Comparison of ENCODE assay signal across 8 mouse cellular contexts in the genomic region with DNA sequence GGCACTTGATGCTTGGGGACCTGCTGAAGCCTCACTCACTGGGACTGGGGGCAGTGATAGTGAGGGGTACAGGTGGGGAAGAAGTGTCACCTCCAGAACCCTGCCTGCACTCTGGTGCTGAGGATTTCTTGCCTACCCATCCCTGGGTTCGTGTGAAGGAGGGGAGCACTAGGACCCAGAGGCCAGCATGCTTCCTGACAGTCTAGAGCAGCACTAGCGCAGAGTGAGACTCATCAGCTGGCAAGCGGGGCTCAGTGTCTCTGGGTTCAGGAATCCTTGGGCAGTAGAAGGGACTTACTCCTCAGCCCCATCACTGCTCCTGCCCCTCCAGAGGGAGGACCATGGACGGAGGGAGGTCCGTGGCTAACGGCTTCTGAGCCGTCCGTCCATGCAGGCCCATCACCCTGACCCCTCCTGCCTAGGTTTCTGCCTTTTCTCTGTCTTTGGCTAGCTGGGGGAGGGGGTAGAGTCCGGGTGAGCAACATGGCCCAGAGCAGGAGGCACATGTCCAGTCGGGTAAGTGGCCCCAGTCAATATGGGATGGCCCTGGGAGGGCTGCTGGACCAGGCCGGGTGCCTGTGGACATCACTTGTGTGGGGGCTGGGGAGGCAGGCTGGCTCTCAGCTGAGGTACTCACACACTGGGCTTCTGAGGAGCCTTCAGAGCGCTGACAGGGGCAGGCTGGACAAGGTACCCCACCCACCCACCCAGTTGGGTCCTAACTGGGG. TPM values are rescaled to one million over a fixed set of nuclear protein-coding genes. Genes with fewer than 3 reads are reported as not detected.
DNase-seq lines count a peak whose midpoint lies in the region; ATAC-seq and TF ChIP-seq lines count a peak whose summit lies in the region.

No protein-coding gene starts in this region.

- peak overlapping the region; percentile 55 for H3K4me2 ChIP-seq in forebrain, postnatal 0 days (ENCODE audit: low read depth)
- H3K4me2 ChIP-seq in midbrain, embryonic 14.5 days (ENCODE audit: low read length): peak overlapping the region; percentile 74

- ATAC-seq in forebrain, postnatal 0 days: peak; percentile 96
- ATAC-seq in midbrain, embryonic 14.5 days (ENCODE audit: low FRiP score, low TSS enrichment): peak; percentile 81

- H3K4me3 ChIP-seq in heart, adult 2 months: no peak overlapping the region
- peak overlapping the region; percentile 44 for H3K4me3 ChIP-seq in forebrain, postnatal 0 days (ENCODE audit: low read depth, low read length)
- peak overlapping the region; percentile 44 for H3K4me3 ChIP-seq in midbrain, embryonic 14.5 days (replicated peaks; ENCODE audit: low read depth, low read length)

- H3K27me3 ChIP-seq in heart, adult 2 months (ENCODE audit: control insufficient read depth, insufficient read depth, low read length): no peaks in the 10 kb centered on the region
- H3K27me3 ChIP-seq in forebrain, postnatal 0 days (ENCODE audit: insufficient read depth, low read length): no peaks in the 10 kb centered on the region
- H3K27me3 ChIP-seq in midbrain, embryonic 14.5 days (ENCODE audit: control insufficient read depth, insufficient read depth, low read length): no peaks in the 10 kb centered on the region

- no peaks in the 10 kb centered on the region for H3K36me3 ChIP-seq in heart, adult 2 months (ENCODE audit: control insufficient read depth, insufficient read depth, low read length)
- peaks cover 21% of the 10 kb centered on the region for H3K36me3 ChIP-seq in forebrain, postnatal 0 days (ENCODE audit: insufficient read depth)
- H3K36me3 ChIP-seq in midbrain, embryonic 14.5 days (ENCODE audit: control insufficient read depth, insufficient read depth, low read length): peaks cover 25% of the 10 kb centered on the region

- intact Hi-C loops in heart, adult 2 months (cut with DNase I): no loop called here

- no peak overlapping the region for H3K27ac ChIP-seq in heart, adult 2 months
- no peak overlapping the region; the same call in 1 of the 2 replicates for H3K27ac ChIP-seq in forebrain, postnatal 0 days (ENCODE audit: low read depth, low read length)
- H3K27ac ChIP-seq in midbrain, embryonic 14.5 days (replicated peaks; ENCODE audit: low read depth, low read length): peak overlapping the region; percentile 68

- H3K4me1 ChIP-seq in heart, adult 2 months (ENCODE audit: control insufficient read depth, insufficient read depth, low read length): peaks cover 6% of the 10 kb centered on the region
- H3K4me1 ChIP-seq in forebrain, postnatal 0 days (ENCODE audit: insufficient read depth): no peaks in the 10 kb centered on the region; the same call in 1 of the 2 replicates
- H3K4me1 ChIP-seq in midbrain, embryonic 14.5 days (ENCODE audit: control insufficient read depth, insufficient read depth, low read length): peaks cover 12% of the 10 kb centered on the region

- H3K9me3 ChIP-seq in forebrain, postnatal 0 days (ENCODE audit: low read length): no peaks in the 10 kb centered on the region
- H3K9me3 ChIP-seq in midbrain, embryonic 14.5 days (ENCODE audit: control insufficient read depth, low read length): no peaks in the 10 kb centered on the region

- peak overlapping the region; percentile 56 for H3K9ac ChIP-seq in heart, adult 2 months (ENCODE audit: low read depth, low read length)
- H3K9ac ChIP-seq in forebrain, postnatal 0 days: peak overlapping the region; percentile 59
- H3K9ac ChIP-seq in midbrain, embryonic 14.5 days (replicated peaks; ENCODE audit: low read length): peak overlapping the region; percentile 59

- TF ChIP-seq CTCF in heart, adult 2 months (IDR thresholded peaks at IDR 0.05): no peak
- no peak for TF ChIP-seq CTCF in forebrain, postnatal 0 days (IDR thresholded peaks at IDR 0.05; ENCODE audit: low read depth)

- TF ChIP-seq POLR2A in heart, adult 2 months (IDR thresholded peaks at IDR 0.05; ENCODE audit: insufficient read depth, low read depth, low read length): no peak

- TF ChIP-seq EP300 in heart, adult 2 months (IDR thresholded peaks at IDR 0.05; ENCODE audit: insufficient read depth, low read depth, low read length): no peak

- DNase-seq in heart, adult 2 months: peak in 1 of 2 experiments; percentile 41
- DNase-seq in heart, adult 8-10 months (ENCODE audit: low spot score): no peak
- DNase-seq in cerebellum, adult 18-20 months: peak; percentile 86 to 91
- DNase-seq in forebrain, postnatal 0 days: peak; percentile 70
- peak; percentile 69 for DNase-seq in layer of hippocampus, adult 9-11 months
- DNase-seq in midbrain, embryonic 14.5 days: peak; percentile 83
- no peak for DNase-seq in c-Kit-positive CD71-positive TER-119-positive erythroid progenitor cells, embryonic 14.5 days (ENCODE audit: low spot score)
- no peak for DNase-seq in urinary bladder, postnatal 25 days (ENCODE audit: low spot score)

- 42% methylated on average over 12 of the region's 12 CpGs for WGBS in heart, adult 2 months
- 13% methylated on average over 12 of the region's 12 CpGs for WGBS in forebrain, postnatal 0 days
- 15% methylated on average over 12 of the region's 12 CpGs for WGBS in midbrain, embryonic 14.5 days

- peaks cover 7% of the 10 kb centered on the region for H3K79me2 ChIP-seq in heart, adult 2 months (replicated peaks; ENCODE audit: control insufficient read depth, insufficient read depth, low read length)

RNA-seq across cellular contexts. Expression of a gene that starts 13.8 kb away (rescaled TPM):
- 100 to 1,000 TPM; 125 to 141 TPM for total RNA-seq in heart, adult 2 months (2021)
- 84.2 and 89.1 TPM in 2 replicates for polyA plus RNA-seq in heart, adult 2 months (2012; rRNA removed)
- 100 to 1,000 TPM; 120 to 137 (median 134) TPM for total RNA-seq in heart, adult 8-10 months (2022)
- total RNA-seq in forebrain, postnatal 0 days (2014; rRNA removed): 97.3 and 126 TPM in 2 replicates
- polyA plus RNA-seq in forebrain, postnatal 0 days (2015; fragmentation: Nextera tagmentation; extraction: Ambion mirVana): 132 and 152 TPM in 2 replicates
- 134 and 135 TPM in 2 replicates for polyA plus RNA-seq in midbrain, embryonic 14.5 days (2014; fragmentation: Nextera tagmentation; extraction: Ambion mirVana)

RNA-seq across cellular contexts. Expression of a gene that starts 23.4 kb away (rescaled TPM):
- total RNA-seq in heart, adult 2 months (2021): under 1 TPM; 0.10 to 0.25 TPM
- 0.53 and 0.57 TPM in 2 replicates for polyA plus RNA-seq in heart, adult 2 months (2012; rRNA removed)
- under 1 TPM; 0.16 to 0.41 (median 0.18) TPM for total RNA-seq in heart, adult 8-10 months (2022)
- total RNA-seq in forebrain, postnatal 0 days (2014; rRNA removed): 17.0 and 17.5 TPM in 2 replicates
- polyA plus RNA-seq in forebrain, postnatal 0 days (2015; fragmentation: Nextera tagmentation; extraction: Ambion mirVana): 13.9 and 18.3 TPM in 2 replicates
- polyA plus RNA-seq in midbrain, embryonic 14.5 days (2014; fragmentation: Nextera tagmentation; extraction: Ambion mirVana): 5.9 and 7.1 TPM in 2 replicates

RNA-seq across cellular contexts. Expression of a gene that starts 23.4 kb away (rescaled TPM):
- total RNA-seq in heart, adult 2 months (2021): 1 to 10 TPM in 1 of 2 experiments, under 1 TPM in 1; 0.89 to 1.3 TPM
- 2.1 and 2.7 TPM in 2 replicates for polyA plus RNA-seq in heart, adult 2 months (2012; rRNA removed)
- 1 to 10 TPM; 2.1 to 2.6 (median 2.4) TPM for total RNA-seq in heart, adult 8-10 months (2022)
- 11.1 and 13.4 TPM in 2 replicates for total RNA-seq in forebrain, postnatal 0 days (2014; rRNA removed)
- 19.7 and 24.1 TPM in 2 replicates for polyA plus RNA-seq in forebrain, postnatal 0 days (2015; fragmentation: Nextera tagmentation; extraction: Ambion mirVana)
- polyA plus RNA-seq in midbrain, embryonic 14.5 days (2014; fragmentation: Nextera tagmentation; extraction: Ambion mirVana): 19.4 and 30.3 TPM in 2 replicates

RNA-seq across cellular contexts. Expression of a gene that starts 40.1 kb away (rescaled TPM):
- total RNA-seq in heart, adult 2 months (2021): not detected
- 0.61 TPM in 1 of 2 replicates, not detected in the other for polyA plus RNA-seq in heart, adult 2 months (2012; rRNA removed)
- not detected for total RNA-seq in heart, adult 8-10 months (2022)
- total RNA-seq in forebrain, postnatal 0 days (2014; rRNA removed): 1.3 and 1.7 TPM in 2 replicates
- 0.45 and 1.3 TPM in 2 replicates for polyA plus RNA-seq in forebrain, postnatal 0 days (2015; fragmentation: Nextera tagmentation; extraction: Ambion mirVana)
- polyA plus RNA-seq in midbrain, embryonic 14.5 days (2014; fragmentation: Nextera tagmentation; extraction: Ambion mirVana): 0.27 and 0.55 TPM in 2 replicates

RNA-seq across cellular contexts. Expression of a gene that starts 44.3 kb away (rescaled TPM):
- 1 to 10 TPM; 5.2 to 6.7 TPM for total RNA-seq in heart, adult 2 months (2021)
- polyA plus RNA-seq in heart, adult 2 months (2012; rRNA removed): 18.6 and 27.7 TPM in 2 replicates
- total RNA-seq in heart, adult 8-10 months (2022): 1 to 10 TPM; 4.8 to 5.4 (median 5.3) TPM
- 17.1 and 19.4 TPM in 2 replicates for total RNA-seq in forebrain, postnatal 0 days (2014; rRNA removed)
- polyA plus RNA-seq in forebrain, postnatal 0 days (2015; fragmentation: Nextera tagmentation; extraction: Ambion mirVana): 7.9 and 8.1 TPM in 2 replicates
- polyA plus RNA-seq in midbrain, embryonic 14.5 days (2014; fragmentation: Nextera tagmentation; extraction: Ambion mirVana): 5.0 and 8.8 TPM in 2 replicates

Comparison
In these comparisons a context has a peak if more than half of its experiments do, and no peak if none do; other contexts are left out.
1. DNase-seq: peak in cerebellum, adult 18-20 months (2 of 2), forebrain, postnatal 0 days (single experiment), layer of hippocampus, adult 9-11 months (single experiment) and midbrain, embryonic 14.5 days (single experiment); none in heart, adult 8-10 months (single experiment), c-Kit-positive CD71-positive TER-119-positive erythroid progenitor cells, embryonic 14.5 days (single experiment) and urinary bladder, postnatal 25 days (single experiment).
2. RNA of a gene that starts 23.4 kb away (total RNA-seq): 17.0 to 17.5 TPM in forebrain, postnatal 0 days; 0.10 to 0.25 TPM in heart, adult 2 months and 0.16 to 0.41 TPM in heart, adult 8-10 months; every median in the first group is over 10 times any median in the second.
3. Peak in every context shown above with its lines, with median percentiles within 50 percentile points of each other: H3K9ac ChIP-seq.